Mouse (Mus musculus): ENCODE data around the gene Slc25a42.

- TF ChIP-seq POLR2A (IDR thresholded peaks at IDR 0.05; ENCODE audit: low read depth, low read length) (no peak), NELFE (IDR thresholded peaks at IDR 0.05; ENCODE audit: low read depth, low read length) (no peak), CTCF (conservative IDR thresholded peaks at IDR 0.05 in 1 of 2, IDR thresholded peaks at IDR 0.05 in 1 of 2; ENCODE audit: low read depth in 2 of 2, low read length in 2 of 2) (peak in 1 of 2 experiments; percentile 72; a peak in 2 of 4 replicates), E2F4 (IDR thresholded peaks at IDR 0.05; ENCODE audit: insufficient replicate concordance, low read depth, low read length) (no peak), ELF1 (IDR thresholded peaks at IDR 0.05; ENCODE audit: low read depth, low read length) (no peak)
Observed at GRCm38 (mm10) chr8:70223341-70223740, 11.2 kb upstream of the Slc25a42 start.

Measured in CH12.LX (cell line).